Mouse (Mus musculus): ENCODE measurements around the gene Gse1. TPM values are rescaled to one million over a fixed set of nuclear protein-coding genes. Genes with fewer than 3 reads are reported as not detected.

Gse1 gene
- polyA plus RNA-seq (2014; fragmentation: Nextera tagmentation; extraction: Ambion mirVana): 22.6 and 33.6 TPM in 2 replicates

- Histone ChIP-seq H3K4me3 (ENCODE audit: low read depth, low read length) (peak within 1 kb of the TSS; percentile 57), H3K9ac (ENCODE audit: low read length) (peak within 1 kb of the TSS; percentile 64), H3K27ac (ENCODE audit: low read depth, low read length) (peak within 1 kb of the TSS; percentile 39; the same call in 1 of the 2 replicates), H3K27me3 (replicated peaks; ENCODE audit: control insufficient read depth, insufficient read depth, low read length) (peaks cover 16% of the 10 kb centered on the region), H3K9me3 (replicated peaks; ENCODE audit: control insufficient read depth, low read length) (no peaks in the 10 kb centered on the region), H3K4me1 (ENCODE audit: control insufficient read depth, insufficient read depth, low read length) (peaks cover 32% of the 10 kb centered on the region), H3K36me3 (ENCODE audit: control insufficient read depth, insufficient read depth, low read length) (no peaks in the 10 kb centered on the region), H3K4me2 (ENCODE audit: low read length) (peak within 1 kb of the TSS; percentile 93)
- under 1% methylated on average over 39 of the region's 52 CpGs for WGBS
- DNase-seq (ENCODE audit: low spot score) (peak; percentile 88), ATAC-seq (peak; percentile 72)
Observed at GRCm38 (mm10) chr8:120227891-120228591, at the start of gene Gse1. TSS of gene Gse1 (plus strand) at chr8:120228456.

- Histone ChIP-seq H3K36me3 (ENCODE audit: control insufficient read depth, insufficient read depth, low read length) (no peaks in the 10 kb centered on the region), H3K4me1 (ENCODE audit: control insufficient read depth, insufficient read depth, low read length) (peaks cover 27% of the 10 kb centered on the region), H3K4me2 (ENCODE audit: low read length) (peak overlapping the region; percentile 41), H3K9me3 (replicated peaks; ENCODE audit: control insufficient read depth, low read length) (no peaks in the 10 kb centered on the region), H3K9ac (ENCODE audit: low read length) (no peak overlapping the region; the same call in 1 of the 2 replicates), H3K4me3 (ENCODE audit: low read depth, low read length) (no peak overlapping the region), H3K27me3 (replicated peaks; ENCODE audit: control insufficient read depth, insufficient read depth, low read length) (no peaks in the 10 kb centered on the region), H3K27ac (ENCODE audit: low read depth, low read length) (peak overlapping the region; percentile 17; the same call in 1 of the 2 replicates)
- peak; percentile 91 for DNase-seq (ENCODE audit: low spot score)
- peak; percentile 68 for ATAC-seq
- WGBS: 0% methylated on average over 10 of the region's 10 CpGs
Observed at GRCm38 (mm10) chr8:120179027-120179431, 49.2 kb upstream of the Gse1 start.

GRCm38 (mm10) chr8:120180445-120180970 is 47.7 kb upstream of the Gse1 start:
- Histone ChIP-seq H3K4me1 (ENCODE audit: control insufficient read depth, insufficient read depth, low read length) (peaks cover 35% of the 10 kb centered on the region), H3K27me3 (replicated peaks; ENCODE audit: control insufficient read depth, insufficient read depth, low read length) (no peaks in the 10 kb centered on the region), H3K9ac (ENCODE audit: low read length) (no peak overlapping the region), H3K4me3 (ENCODE audit: low read depth, low read length) (no peak overlapping the region), H3K36me3 (ENCODE audit: control insufficient read depth, insufficient read depth, low read length) (no peaks in the 10 kb centered on the region), H3K9me3 (replicated peaks; ENCODE audit: control insufficient read depth, low read length) (no peaks in the 10 kb centered on the region), H3K27ac (ENCODE audit: low read depth, low read length) (no peak overlapping the region), H3K4me2 (ENCODE audit: low read length) (no peak overlapping the region)
- DNase-seq (ENCODE audit: low spot score): peak; percentile 50
- WGBS: 46% methylated on average over 7 of the region's 7 CpGs
- no peak for ATAC-seq

GRCm38 (mm10) chr8:120181274-120181673 is 47.0 kb upstream of the Gse1 start:
- WGBS: 83% methylated on average over 5 of the region's 5 CpGs
- DNase-seq (ENCODE audit: low spot score) (no peak), ATAC-seq (no peak)
- Histone ChIP-seq H3K27me3 (replicated peaks; ENCODE audit: control insufficient read depth, insufficient read depth, low read length) (no peaks in the 10 kb centered on the region), H3K9me3 (replicated peaks; ENCODE audit: control insufficient read depth, low read length) (no peaks in the 10 kb centered on the region), H3K4me2 (ENCODE audit: low read length) (no peak overlapping the region), H3K36me3 (ENCODE audit: control insufficient read depth, insufficient read depth, low read length) (no peaks in the 10 kb centered on the region), H3K27ac (ENCODE audit: low read depth, low read length) (no peak overlapping the region), H3K9ac (ENCODE audit: low read length) (no peak overlapping the region), H3K4me3 (ENCODE audit: low read depth, low read length) (no peak overlapping the region), H3K4me1 (ENCODE audit: control insufficient read depth, insufficient read depth, low read length) (peaks cover 39% of the 10 kb centered on the region)

GRCm38 (mm10) chr8:120181861-120182414 is 46.3 kb upstream of the Gse1 start:
- ATAC-seq (no peak), DNase-seq (ENCODE audit: low spot score) (no peak)
- H3K4me1 ChIP-seq (ENCODE audit: control insufficient read depth, insufficient read depth, low read length): peaks cover 36% of the 10 kb centered on the region
- no peak overlapping the region for H3K9ac ChIP-seq (ENCODE audit: low read length)
- WGBS: 77% methylated on average over 4 of the region's 4 CpGs
- H3K4me3 ChIP-seq (ENCODE audit: low read depth, low read length): no peak overlapping the region
- no peaks in the 10 kb centered on the region for H3K36me3 ChIP-seq (ENCODE audit: control insufficient read depth, insufficient read depth, low read length)
- H3K27ac ChIP-seq (ENCODE audit: low read depth, low read length): no peak overlapping the region
- no peak overlapping the region for H3K4me2 ChIP-seq (ENCODE audit: low read length)
- H3K9me3 ChIP-seq (replicated peaks; ENCODE audit: control insufficient read depth, low read length): no peaks in the 10 kb centered on the region
- H3K27me3 ChIP-seq (replicated peaks; ENCODE audit: control insufficient read depth, insufficient read depth, low read length): no peaks in the 10 kb centered on the region

GRCm38 (mm10) chr8:120184366-120184765 is 43.9 kb upstream of the Gse1 start:
- ATAC-seq: peak; percentile 22; the same call in 1 of the 2 replicates
- peak; percentile 57 for DNase-seq (ENCODE audit: low spot score)
- WGBS: 33% methylated on average over 8 of the region's 9 CpGs
- H3K27ac ChIP-seq (ENCODE audit: low read depth, low read length): 0 out of 2 replicates have a peak overlapping the region, but pooled peaks have one; percentile 58
- no peaks in the 10 kb centered on the region for H3K27me3 ChIP-seq (replicated peaks; ENCODE audit: control insufficient read depth, insufficient read depth, low read length)
- H3K9me3 ChIP-seq (replicated peaks; ENCODE audit: control insufficient read depth, low read length): no peaks in the 10 kb centered on the region
- H3K4me2 ChIP-seq (ENCODE audit: low read length): no peak overlapping the region
- no peak overlapping the region for H3K4me3 ChIP-seq (ENCODE audit: low read depth, low read length)
- no peak overlapping the region for H3K9ac ChIP-seq (ENCODE audit: low read length)
- H3K4me1 ChIP-seq (ENCODE audit: control insufficient read depth, insufficient read depth, low read length): peaks cover 22% of the 10 kb centered on the region
- H3K36me3 ChIP-seq (ENCODE audit: control insufficient read depth, insufficient read depth, low read length): no peaks in the 10 kb centered on the region

GRCm38 (mm10) chr8:120184850-120185792 is 43.1 kb upstream of the Gse1 start:
- ATAC-seq (peak; percentile 38), DNase-seq (ENCODE audit: low spot score) (peak; percentile 70)
- Histone ChIP-seq H3K4me2 (ENCODE audit: low read length) (peak overlapping the region; percentile 33), H3K4me3 (ENCODE audit: low read depth, low read length) (no peak overlapping the region), H3K4me1 (ENCODE audit: control insufficient read depth, insufficient read depth, low read length) (peaks cover 22% of the 10 kb centered on the region), H3K27ac (ENCODE audit: low read depth, low read length) (peak overlapping the region; percentile 58), H3K9me3 (replicated peaks; ENCODE audit: control insufficient read depth, low read length) (no peaks in the 10 kb centered on the region), H3K27me3 (replicated peaks; ENCODE audit: control insufficient read depth, insufficient read depth, low read length) (no peaks in the 10 kb centered on the region), H3K9ac (ENCODE audit: low read length) (peak overlapping the region; percentile 43; the same call in 1 of the 2 replicates), H3K36me3 (ENCODE audit: control insufficient read depth, insufficient read depth, low read length) (no peaks in the 10 kb centered on the region)
- WGBS: 22% methylated on average over 16 of the region's 17 CpGs

- no peaks in the 10 kb centered on the region for H3K36me3 ChIP-seq (ENCODE audit: control insufficient read depth, insufficient read depth, low read length)
- H3K4me2 ChIP-seq (ENCODE audit: low read length): no peak overlapping the region
- H3K4me1 ChIP-seq (ENCODE audit: control insufficient read depth, insufficient read depth, low read length): peaks cover 22% of the 10 kb centered on the region
- H3K27ac ChIP-seq (ENCODE audit: low read depth, low read length): no peak overlapping the region
- H3K4me3 ChIP-seq (ENCODE audit: low read depth, low read length): no peak overlapping the region
- WGBS: 65% methylated on average over 8 of the region's 8 CpGs
- DNase-seq (ENCODE audit: low spot score) (no peak), ATAC-seq (no peak)
- no peaks in the 10 kb centered on the region for H3K9me3 ChIP-seq (replicated peaks; ENCODE audit: control insufficient read depth, low read length)
- no peaks in the 10 kb centered on the region for H3K27me3 ChIP-seq (replicated peaks; ENCODE audit: control insufficient read depth, insufficient read depth, low read length)
- no peak overlapping the region for H3K9ac ChIP-seq (ENCODE audit: low read length)
Observed at GRCm38 (mm10) chr8:120186454-120186853, 41.8 kb upstream of the Gse1 start.
